Mouse (Mus musculus) cerebellum, adult 2 months (tissue): ENCODE results near the gene Prkag2.

Experiments used
- CTCF ChIP-seq: fragments of 200-500 bp; IDR thresholded peaks from 2 replicates; pipeline ENCODE4 v1.5.1; 2011; ENCODE audit warnings: low read depth, mild to moderate bottlenecking, control low read depth, low read length, moderate library complexity, borderline replicate concordance; ENCODE audit not compliant: insufficient read depth
- POLR2A ChIP-seq: fragments of 200-500 bp; IDR thresholded peaks from 2 replicates; pipeline ENCODE4 v1.6.1; 2011; ENCODE audit warnings: low read length, control low read depth, borderline replicate concordance; ENCODE audit not compliant: insufficient read depth

GRCm38 (mm10) chr5:25087064-25087463, 13.4 kb downstream of the Prkag2 start:
- TF ChIP-seq POLR2A = no peak
- no peak for TF ChIP-seq CTCF
